ENCODE assay signal across 21 mouse cellular contexts in the genomic region with DNA sequence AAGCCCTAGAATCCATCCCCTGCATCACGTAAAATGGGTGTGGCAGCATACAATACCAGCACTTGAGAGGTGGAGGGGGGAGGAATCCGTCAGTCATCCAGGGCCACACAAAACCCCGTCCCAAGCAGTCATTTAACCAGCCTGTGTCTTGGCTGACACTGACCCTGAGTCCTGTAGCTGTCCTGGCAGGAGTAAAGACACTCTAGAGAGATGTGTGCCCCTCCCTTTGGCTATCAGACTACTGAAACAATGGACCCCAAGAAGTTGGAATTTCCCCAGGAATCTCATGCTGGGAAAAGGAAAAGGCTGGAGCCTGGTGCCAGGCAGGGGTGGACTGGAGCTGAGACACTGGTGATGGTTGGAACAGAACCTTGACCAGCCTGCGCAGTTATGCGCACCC. TPM values are rescaled to one million over a fixed set of nuclear protein-coding genes. Genes with fewer than 3 reads are reported as not detected.
DNase-seq lines count a peak whose midpoint lies in the region; ATAC-seq lines count a peak whose summit lies in the region.
"Had no signal": no experiment of that assay in that cellular context is flagged by ENCODE, and none has a peak within 500 bp of the region (broad histone marks: within the 10 kb centered on the region; RNA-seq: fewer than 3 reads in every experiment).

No protein-coding gene starts in this region.

- no peaks in the 10 kb centered on the region for H3K9me3 ChIP-seq in heart, embryonic 11.5 days (replicated peaks; ENCODE audit: control insufficient read depth, low read length)
- no peaks in the 10 kb centered on the region for H3K9me3 ChIP-seq in heart, embryonic 10.5 days
- H3K9me3 ChIP-seq: embryonic facial prominence, embryonic 13.5 days; forebrain, embryonic 12.5 days; G1E; heart, embryonic 15.5 days; hindbrain, embryonic 12.5 days; intestine, embryonic 15.5 days had no signal

- H3K27ac ChIP-seq in heart, embryonic 11.5 days (ENCODE audit: low read depth, low read length): no peak overlapping the region
- H3K27ac ChIP-seq in heart, embryonic 10.5 days: no peak overlapping the region
- H3K27ac ChIP-seq: embryonic facial prominence, embryonic 13.5 days; forebrain, embryonic 12.5 days; heart, embryonic 15.5 days; hindbrain, embryonic 12.5 days; intestine, embryonic 15.5 days had no signal

- H3K27me3 ChIP-seq in heart, embryonic 11.5 days (ENCODE audit: control insufficient read depth, insufficient read depth, low read length): no peaks in the 10 kb centered on the region
- H3K27me3 ChIP-seq in heart, embryonic 10.5 days (ENCODE audit: insufficient read depth, poor library complexity, severe bottlenecking): no peaks in the 10 kb centered on the region
- H3K27me3 ChIP-seq: CH12.LX; embryonic facial prominence, embryonic 13.5 days; forebrain, embryonic 12.5 days; heart, embryonic 15.5 days; hindbrain, embryonic 12.5 days; intestine, embryonic 15.5 days had no signal

- H3K9ac ChIP-seq in heart, embryonic 11.5 days (ENCODE audit: low read depth, low read length): no peak overlapping the region
- H3K9ac ChIP-seq: embryonic facial prominence, embryonic 13.5 days; forebrain, embryonic 12.5 days; heart, embryonic 15.5 days; hindbrain, embryonic 12.5 days; intestine, embryonic 15.5 days had no signal

- H3K4me2 ChIP-seq in heart, embryonic 11.5 days: no peak overlapping the region
- H3K4me2 ChIP-seq: embryonic facial prominence, embryonic 13.5 days; forebrain, embryonic 12.5 days; heart, embryonic 15.5 days; hindbrain, embryonic 12.5 days; intestine, embryonic 15.5 days had no signal

- no peaks in the 10 kb centered on the region for H3K36me3 ChIP-seq in heart, embryonic 11.5 days (ENCODE audit: control insufficient read depth, insufficient read depth, low read length)
- no peaks in the 10 kb centered on the region for H3K36me3 ChIP-seq in heart, embryonic 10.5 days
- H3K36me3 ChIP-seq: embryonic facial prominence, embryonic 13.5 days; forebrain, embryonic 12.5 days; G1E; heart, embryonic 15.5 days; hindbrain, embryonic 12.5 days; intestine, embryonic 15.5 days had no signal

- no peak for DNase-seq in heart, embryonic 10.5 days (ENCODE audit: low spot score)
- DNase-seq in lung, postnatal 10 days: peak; percentile 31
- DNase-seq in lung, adult 18-20 months: no peak
- peak; percentile 69 for DNase-seq in ES-CJ7 (ENCODE audit: low read depth, low spot score)
- no peak for DNase-seq in kidney, adult 8-10 months
- DNase-seq: adrenal gland, postnatal 14 days; cerebellum, adult 11-12 months; cerebellum, adult 9-10 months; cerebellum, postnatal 36 days; gastrocnemius, postnatal 25 days; heart, postnatal 4 days had no signal

- 65% methylated on average over 5 of the region's 5 CpGs for WGBS in heart, embryonic 11.5 days (ENCODE audit: insufficient replicate concordance)
- WGBS in heart, embryonic 10.5 days: 67% methylated on average over 5 of the region's 5 CpGs

- 0 out of 2 replicates have a peak, but pooled peaks have one; percentile 53 for ATAC-seq in heart, embryonic 11.5 days (replicated peaks; ENCODE audit: insufficient number of reproducible peaks, low FRiP score, low TSS enrichment)
- ATAC-seq: activated CD4-positive, CD25-positive, alpha-beta regulatory T cell, adult 4 months; forebrain, embryonic 16.5 days; intestine, embryonic 15.5 days had no signal

- H3K4me1 ChIP-seq in heart, embryonic 11.5 days (ENCODE audit: control insufficient read depth, insufficient read depth, low read length): no peaks in the 10 kb centered on the region
- no peaks in the 10 kb centered on the region for H3K4me1 ChIP-seq in heart, embryonic 10.5 days
- H3K4me1 ChIP-seq: embryonic facial prominence, embryonic 13.5 days; forebrain, embryonic 12.5 days; hindbrain, embryonic 12.5 days; intestine, embryonic 15.5 days had no signal

- no peak overlapping the region for H3K4me3 ChIP-seq in heart, embryonic 11.5 days (ENCODE audit: low read depth, low read length)
- H3K4me3 ChIP-seq in heart, embryonic 10.5 days: no peak overlapping the region
- H3K4me3 ChIP-seq: embryonic facial prominence, embryonic 13.5 days; forebrain, embryonic 12.5 days; heart, embryonic 15.5 days; hindbrain, embryonic 12.5 days; intestine, embryonic 15.5 days had no signal

RNA-seq across cellular contexts. Expression of a gene that starts 15.8 kb away (rescaled TPM):
- polyA plus RNA-seq in heart, embryonic 11.5 days (2014; fragmentation: Nextera tagmentation; extraction: Ambion mirVana): 20.0 and 20.6 TPM in 2 replicates
- 18.6 and 20.0 TPM in 2 replicates for polyA plus RNA-seq in heart, embryonic 10.5 days (2016; fragmentation: Nextera tagmentation; extraction: Ambion mirVana)

Comparison
In these comparisons a context has a peak if more than half of its experiments do, and no peak if none do; other contexts are left out.
1. DNase-seq: peak in lung, postnatal 10 days (single experiment) and ES-CJ7 (single experiment); none in heart, embryonic 10.5 days (single experiment), lung, adult 18-20 months (0 of 2) and kidney, adult 8-10 months (0 of 2).